Mouse (Mus musculus) large intestine, adult 2 months (tissue): ENCODE measurements at regions not wholly inside any gene's neighbourhood (a gene's known extent, or its start where the extent isn't known, plus 50 kb on each side); places are given as distances from the start of the nearest gene placed in this dataset.

ENCODE experiments used
- DNase-seq: peaks from one replicate; pipeline ENCODE4 v3.0.0-alpha.2; 2012; ENCODE audit warnings: low read depth, low spot score
- WGBS: fragments of 180-500 bp; shearing (Covaris S2); methylation state at CpG from one replicate; pipeline ENCODE4 v1.1.7; 2018; 5-methylcytosine and 5-hydroxymethylcytosine counted together

- 60% methylated on average over 3 of the region's 3 CpGs for WGBS
- DNase-seq = no peak
Measured at GRCm38 (mm10) chr9:61550326-61550725, 178.2 kb downstream of the Tle3 start.

- no peak for DNase-seq
- WGBS = 53% methylated on average over 5 of the region's 5 CpGs
Measured at GRCm38 (mm10) chr9:61549692-61550241, 177.6 kb downstream of the Tle3 start.

GRCm38 (mm10) chr9:61537316-61538189 lies 165.4 kb downstream of the Tle3 start:
- DNase-seq = no peak
- WGBS = 17% methylated on average over 20 of the region's 22 CpGs

GRCm38 (mm10) chr9:61533237-61533636 lies 161.1 kb downstream of the Tle3 start:
- no peak for DNase-seq
- 84% methylated on average over 9 of the region's 9 CpGs for WGBS

- WGBS = 81% methylated on average over 4 of the region's 4 CpGs
- no peak for DNase-seq
Measured at GRCm38 (mm10) chr9:61530263-61531045, 158.3 kb downstream of the Tle3 start.

GRCm38 (mm10) chr9:61528286-61528865 lies 156.2 kb downstream of the Tle3 start:
- WGBS = 73% methylated on average over 12 of the region's 12 CpGs
- DNase-seq = no peak

GRCm38 (mm10) chr9:61527491-61528056 lies 155.4 kb downstream of the Tle3 start:
- WGBS = 73% methylated on average over 5 of the region's 5 CpGs

GRCm38 (mm10) chr9:61520136-61520535 lies 148.0 kb downstream of the Tle3 start:
- DNase-seq = no peak
- 81% methylated on average over 5 of the region's 5 CpGs for WGBS

More at GRCm38 (mm10) chr9:61527491-61528056, 155.4 kb downstream of the Tle3 start:
- DNase-seq = no peak

GRCm38 (mm10) chr9:61517906-61518305 lies 145.7 kb downstream of the Tle3 start:
- WGBS = 92% methylated on average over 7 of the region's 7 CpGs
- DNase-seq = no peak

GRCm38 (mm10) chr9:61511436-61511835 lies 139.3 kb downstream of the Tle3 start:
- DNase-seq = no peak

- no peak for DNase-seq
- WGBS = 42% methylated on average over 14 of the region's 14 CpGs
Measured at GRCm38 (mm10) chr9:61510217-61510893, 138.2 kb downstream of the Tle3 start.

- no peak for DNase-seq
- 28% methylated on average over 26 of the region's 26 CpGs for WGBS
Measured at GRCm38 (mm10) chr9:61509591-61510191, 137.5 kb downstream of the Tle3 start.

GRCm38 (mm10) chr9:61509091-61509490 lies 136.9 kb downstream of the Tle3 start:
- DNase-seq = no peak
- WGBS = 63% methylated on average over 5 of the region's 5 CpGs

- no peak for DNase-seq
- 61% methylated on average over 9 of the region's 9 CpGs for WGBS
Measured at GRCm38 (mm10) chr9:61500851-61501250, 128.7 kb downstream of the Tle3 start.

GRCm38 (mm10) chr9:61492896-61493295 lies 120.7 kb downstream of the Tle3 start:
- DNase-seq = no peak
- 71% methylated on average over 8 of the region's 8 CpGs for WGBS

GRCm38 (mm10) chr9:61491131-61491712 lies 119.1 kb downstream of the Tle3 start:
- 23% methylated on average over 6 of the region's 6 CpGs for WGBS
- DNase-seq = peak; percentile 3

GRCm38 (mm10) chr9:61489983-61490382 lies 117.8 kb downstream of the Tle3 start:
- DNase-seq = no peak
- 32% methylated on average over 6 of the region's 6 CpGs for WGBS

- no peak for DNase-seq
- 42% methylated on average over 9 of the region's 9 CpGs for WGBS
Measured at GRCm38 (mm10) chr9:61489147-61489546, 117.0 kb downstream of the Tle3 start.
